Mouse (Mus musculus): Measurements from ENCODE around the gene Ano1. TPM values are rescaled to one million over a fixed set of nuclear protein-coding genes. Genes with fewer than 3 reads are reported as not detected.

Gene Ano1
- polyA plus RNA-seq, 1 experiment = 1.5 TPM

DNA sequence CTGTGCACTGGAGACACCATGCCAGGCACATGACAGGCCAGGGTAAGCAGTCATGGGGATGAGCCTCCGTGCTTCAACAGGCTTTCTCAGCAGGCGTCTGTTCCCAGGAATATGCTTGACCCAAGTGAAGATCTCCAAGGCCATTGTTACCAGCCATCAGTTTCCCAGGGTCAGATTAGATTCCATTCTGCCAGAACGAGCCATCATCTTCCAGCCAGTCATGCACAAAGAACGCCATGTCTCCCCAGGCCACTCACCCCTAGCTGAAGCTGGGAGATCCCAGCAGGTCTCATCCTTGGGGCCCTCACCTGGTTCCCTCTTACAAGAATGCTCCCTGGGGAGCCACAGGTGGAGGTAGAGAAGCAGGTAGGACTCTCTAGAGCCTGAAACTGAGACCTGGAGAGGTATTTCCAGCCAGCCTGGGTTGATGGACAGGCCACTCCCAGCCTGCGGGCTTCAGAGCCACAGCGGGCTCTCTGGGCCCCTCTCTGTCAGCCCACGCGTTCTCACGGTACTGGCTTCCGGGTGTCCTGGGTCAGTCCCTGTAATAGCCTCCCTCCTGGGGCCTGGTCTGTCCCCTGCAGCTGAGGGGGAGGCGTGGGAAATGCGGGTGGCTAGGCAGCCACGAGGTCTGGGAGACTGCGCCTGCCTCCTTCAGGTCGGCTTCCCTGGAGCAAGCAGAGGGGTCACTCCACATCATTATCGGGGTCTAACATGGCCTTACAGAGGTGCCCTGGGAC, 10.9 kb upstream of the Ano1 start:
- TF ChIP-seq CTCF (IDR thresholded peaks at IDR 0.05; ENCODE audit: control insufficient read depth, insufficient read depth, low read length) (no peak), POLR2A (IDR thresholded peaks at IDR 0.05; ENCODE audit: borderline replicate concordance, control insufficient read depth, low read depth, low read length) (no peak)
- Histone ChIP-seq H3K4me3 (replicated peaks; ENCODE audit: control insufficient read depth, low read depth, low read length) (no peak overlapping the region), H3K27ac (ENCODE audit: control insufficient read depth, insufficient read depth, low read depth, low read length, poor library complexity) (no peak overlapping the region), H3K4me1 (ENCODE audit: control insufficient read depth, insufficient read depth, low read length) (no peaks in the 10 kb centered on the region)
- WGBS = 83% methylated on average over 16 of the region's 16 CpGs

GRCm38 (mm10) chr7:144760228-144760627, 8.5 kb upstream of the Ano1 start:
- Histone ChIP-seq H3K4me3 (replicated peaks; ENCODE audit: control insufficient read depth, low read depth, low read length) (no peak overlapping the region), H3K27ac (ENCODE audit: control insufficient read depth, insufficient read depth, low read depth, low read length, poor library complexity) (no peak overlapping the region), H3K4me1 (ENCODE audit: control insufficient read depth, insufficient read depth, low read length) (no peaks in the 10 kb centered on the region; the same call in 1 of the 2 replicates)
- WGBS = 86% methylated on average over 9 of the region's 9 CpGs
- no peak for TF ChIP-seq CTCF (IDR thresholded peaks at IDR 0.05; ENCODE audit: control insufficient read depth, insufficient read depth, low read length)
- TF ChIP-seq POLR2A (IDR thresholded peaks at IDR 0.05; ENCODE audit: borderline replicate concordance, control insufficient read depth, low read depth, low read length) = no peak

DNA sequence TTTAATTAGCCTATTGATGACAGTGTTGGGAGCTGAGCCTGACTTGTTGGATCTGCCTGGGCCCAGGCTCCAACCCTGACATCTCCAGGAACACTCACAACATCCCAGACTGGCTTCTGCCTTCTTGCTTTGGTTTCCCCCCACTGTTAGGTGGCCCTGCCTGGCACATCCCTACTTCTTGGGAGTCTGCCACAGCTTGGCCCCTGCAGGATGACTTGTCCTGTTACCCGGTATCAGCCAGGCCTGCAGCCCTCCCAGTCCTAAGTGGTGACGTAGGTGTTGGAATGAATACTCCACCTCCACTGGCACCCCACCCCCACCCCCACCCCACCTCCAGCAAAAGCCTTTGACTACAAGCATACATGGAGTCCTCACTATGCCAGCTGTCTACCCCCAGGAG, 7.7 kb upstream of the Ano1 start:
- WGBS = 81% methylated on average over 2 of the region's 2 CpGs

GRCm38 (mm10) chr7:144755511-144756378, 4.0 kb upstream of the Ano1 start:
- WGBS = 66% methylated on average over 11 of the region's 11 CpGs
- TF ChIP-seq POLR2A (IDR thresholded peaks at IDR 0.05; ENCODE audit: borderline replicate concordance, control insufficient read depth, low read depth, low read length) (no peak), CTCF (IDR thresholded peaks at IDR 0.05; ENCODE audit: control insufficient read depth, insufficient read depth, low read length) (no peak)
- no peak overlapping the region for H3K27ac ChIP-seq (ENCODE audit: control insufficient read depth, insufficient read depth, low read depth, low read length, poor library complexity)

More for the DNA sequence above, 7.7 kb upstream of the Ano1 start:
- H3K4me1 ChIP-seq (ENCODE audit: control insufficient read depth, insufficient read depth, low read length) = no peaks in the 10 kb centered on the region; the same call in 1 of the 2 replicates
- TF ChIP-seq POLR2A (IDR thresholded peaks at IDR 0.05; ENCODE audit: borderline replicate concordance, control insufficient read depth, low read depth, low read length) = no peak
- TF ChIP-seq CTCF (IDR thresholded peaks at IDR 0.05; ENCODE audit: control insufficient read depth, insufficient read depth, low read length) = no peak
- no peak overlapping the region for H3K4me3 ChIP-seq (replicated peaks; ENCODE audit: control insufficient read depth, low read depth, low read length)
- no peak overlapping the region for H3K27ac ChIP-seq (ENCODE audit: control insufficient read depth, insufficient read depth, low read depth, low read length, poor library complexity)

GRCm38 (mm10) chr7:144754722-144755121, 2.9 kb upstream of the Ano1 start:
- 88% methylated on average over 2 of the region's 2 CpGs for WGBS
- TF ChIP-seq POLR2A (IDR thresholded peaks at IDR 0.05; ENCODE audit: borderline replicate concordance, control insufficient read depth, low read depth, low read length) = no peak
- TF ChIP-seq CTCF (IDR thresholded peaks at IDR 0.05; ENCODE audit: control insufficient read depth, insufficient read depth, low read length) = no peak

More at GRCm38 (mm10) chr7:144755511-144756378, 4.0 kb upstream of the Ano1 start:
- no peak overlapping the region for H3K4me3 ChIP-seq (replicated peaks; ENCODE audit: control insufficient read depth, low read depth, low read length)
- no peaks in the 10 kb centered on the region; the same call in 1 of the 2 replicates for H3K4me1 ChIP-seq (ENCODE audit: control insufficient read depth, insufficient read depth, low read length)

GRCm38 (mm10) chr7:144753657-144754031, 1.9 kb upstream of the Ano1 start:
- Histone ChIP-seq H3K4me3 (replicated peaks; ENCODE audit: control insufficient read depth, low read depth, low read length) (no peak overlapping the region), H3K27ac (ENCODE audit: control insufficient read depth, insufficient read depth, low read depth, low read length, poor library complexity) (no peak overlapping the region), H3K4me1 (ENCODE audit: control insufficient read depth, insufficient read depth, low read length) (no peaks in the 10 kb centered on the region; the same call in 1 of the 2 replicates)
- WGBS = 88% methylated on average over 9 of the region's 9 CpGs
- no peak for TF ChIP-seq CTCF (IDR thresholded peaks at IDR 0.05; ENCODE audit: control insufficient read depth, insufficient read depth, low read length)
- TF ChIP-seq POLR2A (IDR thresholded peaks at IDR 0.05; ENCODE audit: borderline replicate concordance, control insufficient read depth, low read depth, low read length) = no peak

More at GRCm38 (mm10) chr7:144754722-144755121, 2.9 kb upstream of the Ano1 start:
- H3K27ac ChIP-seq (ENCODE audit: control insufficient read depth, insufficient read depth, low read depth, low read length, poor library complexity) = no peak overlapping the region
- no peak overlapping the region for H3K4me3 ChIP-seq (replicated peaks; ENCODE audit: control insufficient read depth, low read depth, low read length)
- no peaks in the 10 kb centered on the region; the same call in 1 of the 2 replicates for H3K4me1 ChIP-seq (ENCODE audit: control insufficient read depth, insufficient read depth, low read length)

DNA sequence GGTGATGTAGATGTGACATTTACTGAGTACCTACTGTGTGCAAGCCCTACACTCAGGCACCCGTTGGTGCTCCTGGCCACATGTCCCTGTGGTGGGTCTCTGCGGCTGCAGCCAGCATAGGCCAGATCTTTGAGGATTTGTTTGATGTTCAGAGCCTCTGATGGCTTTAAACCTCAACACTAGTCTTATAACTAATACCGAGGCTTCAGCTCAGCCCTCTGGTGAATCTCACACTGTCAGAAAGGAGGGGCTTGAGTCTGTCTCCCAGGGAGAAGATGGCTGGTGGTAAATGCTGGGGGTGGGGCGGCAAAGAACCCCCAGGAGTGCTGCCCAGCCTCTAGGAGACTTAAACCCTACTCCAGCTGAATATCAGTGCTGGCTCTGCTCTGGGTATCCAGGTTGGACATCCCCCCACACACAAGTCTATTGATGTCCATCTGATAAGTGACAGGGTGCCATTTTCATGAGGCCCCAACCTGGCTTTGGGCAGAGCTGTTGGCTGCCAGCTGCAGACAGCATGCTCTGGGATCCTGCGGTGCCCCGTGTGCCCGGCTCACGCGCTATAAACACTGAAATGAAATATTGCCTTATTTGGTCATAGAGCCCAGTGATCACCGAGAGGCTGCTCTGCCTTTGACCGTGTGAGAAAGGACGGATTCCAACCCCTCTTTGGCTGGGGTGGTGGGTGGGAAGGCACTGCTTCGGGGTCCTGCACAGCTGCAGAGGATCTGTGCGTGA, 1.3 kb upstream of the Ano1 start:
- no peak for TF ChIP-seq CTCF (IDR thresholded peaks at IDR 0.05; ENCODE audit: control insufficient read depth, insufficient read depth, low read length)
- TF ChIP-seq POLR2A (IDR thresholded peaks at IDR 0.05; ENCODE audit: borderline replicate concordance, control insufficient read depth, low read depth, low read length) = no peak
- 86% methylated on average over 14 of the region's 14 CpGs for WGBS
- H3K4me3 ChIP-seq (replicated peaks; ENCODE audit: control insufficient read depth, low read depth, low read length) = no peak overlapping the region
- no peak overlapping the region for H3K27ac ChIP-seq (ENCODE audit: control insufficient read depth, insufficient read depth, low read depth, low read length, poor library complexity)
- H3K4me1 ChIP-seq (ENCODE audit: control insufficient read depth, insufficient read depth, low read length) = no peaks in the 10 kb centered on the region; the same call in 1 of the 2 replicates

Data from bone marrow, adult 2 months (tissue).